Mouse (Mus musculus): ENCODE results near the gene St6gal1. TPM values are rescaled to one million over a fixed set of nuclear protein-coding genes. Genes with fewer than 3 reads are reported as not detected.

Gene St6gal1
- polyA plus RNA-seq, 1 experiment from 2014 or later, result 63.1 TPM

DNA sequence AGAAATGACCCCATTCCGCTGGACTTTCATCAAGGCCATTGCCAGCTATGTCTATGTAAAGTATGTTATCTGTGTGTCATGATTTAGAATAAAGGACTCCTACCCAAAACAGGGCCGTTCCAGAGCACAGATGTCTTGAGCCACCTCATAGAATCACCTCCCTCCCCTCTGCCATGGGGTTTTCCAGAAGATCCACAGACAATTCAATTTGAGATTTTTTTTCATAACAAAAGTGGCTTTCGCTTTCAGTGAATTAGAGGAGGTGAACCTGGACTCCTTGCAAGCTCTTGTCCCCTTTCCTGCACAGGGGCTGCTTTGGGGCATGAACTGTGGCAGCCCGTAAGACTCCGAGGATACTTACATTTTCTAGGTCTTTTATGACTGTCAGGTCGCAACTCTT is 70.2 kb downstream of the St6gal1 start:
- no peak for ATAC-seq
- CTCF ChIA-PET, result interaction anchor here (0.7 to 1.4 kb wide), 3 partner anchors 12 to 177 kb away, joined by 3 to 7 read pairs (median 3); no protein-coding TSS in a partner anchor
- TF ChIP-seq CTCF (IDR thresholded peaks at IDR 0.05), result no peak
- no peaks in the 10 kb centered on the region for H3K27me3 ChIP-seq
- in situ Hi-C loops (cut with MboI; ENCODE audit: low pct_unique_long_range_greater_than_20kb), result no loop called here
- POLR2A ChIA-PET, result interaction anchor here (0.7 to 1.7 kb wide), 2 partner anchors 12 to 13 kb away, joined by 3 to 5 read pairs; no protein-coding TSS in a partner anchor
- no peak for DNase-seq (ENCODE audit: low read depth, low spot score)

DNA sequence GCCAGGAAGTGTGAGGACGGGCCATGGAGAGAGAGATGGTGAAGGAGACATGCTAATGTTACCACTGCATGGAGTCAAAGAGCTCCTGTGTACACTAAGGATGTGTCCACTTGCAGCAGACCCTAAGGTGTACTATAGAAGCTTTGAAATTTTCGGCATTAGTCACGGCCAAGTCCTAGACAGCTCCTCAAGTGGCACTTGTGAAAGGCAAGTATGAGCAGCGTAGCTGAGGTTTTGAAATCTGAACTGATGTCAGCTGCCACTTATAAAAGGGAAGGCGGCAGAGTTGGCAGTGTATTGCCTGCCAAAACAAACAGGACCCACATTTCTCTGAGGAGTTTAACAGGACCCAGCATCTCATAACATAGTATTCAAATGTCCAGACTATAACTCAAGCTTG is 71.2 kb downstream of the St6gal1 start:
- DNase-seq (ENCODE audit: low read depth, low spot score), result no peak
- no peaks in the 10 kb centered on the region for H3K27me3 ChIP-seq
- in situ Hi-C loops (cut with MboI; ENCODE audit: low pct_unique_long_range_greater_than_20kb), result no loop called here
- no peak for TF ChIP-seq CTCF (IDR thresholded peaks at IDR 0.05)
- POLR2A ChIA-PET, result interaction anchor here (1.7 kb wide), 1 partner anchor 14 kb away, joined by 5 read pairs; no protein-coding TSS in a partner anchor
- CTCF ChIA-PET, result no interaction called here
- ATAC-seq, result no peak

DNA sequence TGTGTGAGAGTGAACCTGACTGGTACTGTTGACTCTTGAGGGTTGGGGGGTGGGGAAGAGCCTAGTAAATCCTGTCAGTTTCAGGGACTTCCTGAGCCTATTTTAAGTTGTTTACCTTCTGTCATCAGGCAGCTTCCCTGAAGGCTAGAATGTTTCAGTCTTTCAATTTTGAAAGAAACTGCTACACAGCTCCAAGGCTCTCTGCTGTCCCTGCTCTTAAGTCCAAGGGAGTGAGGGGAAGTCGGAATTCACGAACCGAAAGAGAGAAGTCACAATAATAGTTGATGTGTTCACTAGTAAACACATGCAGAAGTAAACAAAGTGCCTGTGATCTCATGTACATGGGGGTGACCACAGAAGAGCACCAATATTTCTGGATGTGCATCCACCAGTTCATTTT is 72.2 kb downstream of the St6gal1 start:
- no peak for DNase-seq (ENCODE audit: low read depth, low spot score)
- ChIA-PET CTCF (no interaction called here), POLR2A (no interaction called here)
- in situ Hi-C loops (cut with MboI; ENCODE audit: low pct_unique_long_range_greater_than_20kb), result no loop called here
- no peaks in the 10 kb centered on the region for H3K27me3 ChIP-seq
- TF ChIP-seq CTCF (IDR thresholded peaks at IDR 0.05), result no peak
- ATAC-seq, result no peak

DNA sequence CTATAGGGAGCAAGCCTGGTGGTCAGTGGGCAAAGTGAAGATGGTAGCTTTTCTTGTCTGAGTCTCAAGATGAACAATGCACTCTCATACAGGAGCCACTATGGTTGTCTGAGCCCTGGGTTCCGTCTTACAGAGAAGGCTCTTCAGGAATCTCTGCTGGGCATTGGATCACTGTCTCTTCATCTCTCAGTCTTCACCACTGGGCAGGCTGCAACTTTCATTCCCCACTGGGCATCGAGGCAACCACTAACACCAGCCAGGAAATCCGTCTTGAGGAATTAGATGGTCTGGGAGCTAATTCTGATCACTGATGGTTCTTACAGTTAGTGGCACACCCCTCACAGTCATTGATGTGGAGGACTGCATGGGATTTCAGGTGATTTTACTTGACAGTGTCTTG is 73.9 kb downstream of the St6gal1 start:
- POLR2A ChIA-PET, result interaction anchor here (1.1 kb wide), 1 partner anchor 10 kb away, joined by 3 read pairs; no protein-coding TSS in a partner anchor
- TF ChIP-seq CTCF (IDR thresholded peaks at IDR 0.05), result no peak
- DNase-seq (ENCODE audit: low read depth, low spot score) (no peak), ATAC-seq (no peak)
- CTCF ChIA-PET, result no interaction called here
- no peaks in the 10 kb centered on the region for H3K27me3 ChIP-seq
- in situ Hi-C loops (cut with MboI; ENCODE audit: low pct_unique_long_range_greater_than_20kb), result no loop called here

DNA sequence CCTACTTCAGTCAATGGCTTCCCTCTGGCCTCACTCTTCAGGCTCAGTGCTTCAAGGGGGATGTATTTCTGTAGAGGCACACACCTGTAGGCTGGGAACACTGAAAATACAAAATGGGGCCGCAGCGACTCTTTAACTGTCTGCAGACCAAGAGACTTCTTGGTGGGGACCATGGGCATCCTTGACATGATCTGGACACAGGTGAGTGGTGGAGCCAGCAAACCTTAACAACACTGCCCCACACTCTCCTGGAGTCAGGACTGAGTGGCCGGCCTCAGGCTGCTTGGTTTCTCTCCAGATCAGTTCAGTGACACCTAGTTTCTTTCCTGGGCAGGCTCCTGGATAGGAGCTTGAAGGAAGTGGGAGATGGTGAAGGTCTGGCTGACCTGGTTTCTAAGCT is 74.4 kb downstream of the St6gal1 start:
- no peak for ATAC-seq
- no peak for DNase-seq (ENCODE audit: low read depth, low spot score)
- CTCF ChIA-PET, result interaction anchor here (0.9 kb wide), 1 partner anchor 13 kb away, joined by 3 read pairs; no protein-coding TSS in a partner anchor
- in situ Hi-C loops (cut with MboI; ENCODE audit: low pct_unique_long_range_greater_than_20kb), result no loop called here
- H3K27me3 ChIP-seq, result no peaks in the 10 kb centered on the region
- TF ChIP-seq CTCF (IDR thresholded peaks at IDR 0.05), result no peak
- POLR2A ChIA-PET, result interaction anchor here (1.1 kb wide), 1 partner anchor 9 kb away, joined by 3 read pairs; no protein-coding TSS in a partner anchor

GRCm38 (mm10) chr16:23299904-23300740 is 75.6 kb downstream of the St6gal1 start:
- ChIA-PET CTCF (interaction anchor here (0.9 kb wide), 1 partner anchor 12 kb away, joined by 3 read pairs; no protein-coding TSS in a partner anchor), POLR2A (no interaction called here)
- in situ Hi-C loops (cut with MboI; ENCODE audit: low pct_unique_long_range_greater_than_20kb), result no loop called here
- ATAC-seq, result no peak
- DNase-seq (ENCODE audit: low read depth, low spot score), result no peak
- H3K27me3 ChIP-seq, result no peaks in the 10 kb centered on the region
- no peak for TF ChIP-seq CTCF (IDR thresholded peaks at IDR 0.05)

- no peak for TF ChIP-seq CTCF (IDR thresholded peaks at IDR 0.05)
- in situ Hi-C loops (cut with MboI; ENCODE audit: low pct_unique_long_range_greater_than_20kb), result no loop called here
- no peaks in the 10 kb centered on the region for H3K27me3 ChIP-seq
- ChIA-PET POLR2A (no interaction called here), CTCF (interaction anchor here (1.7 kb wide), 1 partner anchor 19 kb away, joined by 5 read pairs; no protein-coding TSS in a partner anchor)
- no peak for DNase-seq (ENCODE audit: low read depth, low spot score)
- ATAC-seq, result no peak
These were observed 77.2 kb downstream of the St6gal1 start for GRCm38 (mm10) chr16:23301762-23302161.

DNA sequence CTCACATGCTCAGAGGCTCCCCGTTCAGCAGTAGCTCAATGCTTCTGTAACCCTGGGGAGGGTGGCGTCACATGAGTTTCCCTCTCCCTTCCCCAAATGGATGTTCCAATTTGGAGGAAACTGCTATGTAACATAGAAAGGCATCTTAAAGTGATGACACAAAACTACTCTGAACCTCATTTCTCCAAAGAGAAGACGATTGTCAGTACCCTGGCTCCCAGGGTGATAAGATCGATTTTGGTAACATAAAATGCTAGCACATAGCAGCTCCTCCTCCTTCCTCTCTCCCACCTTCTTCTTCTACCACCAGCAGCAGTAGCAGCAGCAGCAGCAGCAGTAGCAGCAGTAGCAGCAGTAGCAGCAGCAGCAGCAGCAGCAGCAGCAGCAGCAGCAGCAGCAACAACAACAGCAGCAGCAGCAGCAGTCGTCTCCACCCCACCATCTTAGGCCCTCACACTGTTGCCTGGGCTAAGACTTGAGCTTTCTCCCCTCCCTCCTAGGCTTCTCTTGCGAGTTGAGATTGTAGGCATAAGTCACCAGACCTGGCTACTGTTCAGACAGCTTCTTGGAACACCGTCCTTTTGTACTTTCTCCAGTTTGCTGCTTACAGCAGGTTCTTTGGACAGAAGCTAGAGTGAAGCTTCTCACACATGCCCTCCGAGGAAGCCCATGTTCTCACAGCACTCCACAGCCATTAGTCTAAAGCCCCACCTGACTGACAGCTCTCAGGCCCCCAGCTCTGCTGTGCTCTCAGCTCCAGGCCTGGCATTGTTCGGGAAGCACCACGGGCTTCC is 81.5 kb downstream of the St6gal1 start:
- ATAC-seq (no peak), DNase-seq (ENCODE audit: low read depth, low spot score) (no peak)
- no peak for TF ChIP-seq CTCF (IDR thresholded peaks at IDR 0.05)
- in situ Hi-C loops (cut with MboI; ENCODE audit: low pct_unique_long_range_greater_than_20kb), result loop anchor here (5.0 kb wide), 2 partner anchors 64 to 154 kb away; no protein-coding TSS in a partner anchor
- ChIA-PET POLR2A (interaction anchor here (0.5 kb wide), 1 partner anchor 11 kb away, joined by 3 read pairs; no protein-coding TSS in a partner anchor), CTCF (interaction anchor here (1.8 kb wide), 1 partner anchor 12 kb away, joined by 7 read pairs; no protein-coding TSS in a partner anchor)
- no peaks in the 10 kb centered on the region for H3K27me3 ChIP-seq

DNA sequence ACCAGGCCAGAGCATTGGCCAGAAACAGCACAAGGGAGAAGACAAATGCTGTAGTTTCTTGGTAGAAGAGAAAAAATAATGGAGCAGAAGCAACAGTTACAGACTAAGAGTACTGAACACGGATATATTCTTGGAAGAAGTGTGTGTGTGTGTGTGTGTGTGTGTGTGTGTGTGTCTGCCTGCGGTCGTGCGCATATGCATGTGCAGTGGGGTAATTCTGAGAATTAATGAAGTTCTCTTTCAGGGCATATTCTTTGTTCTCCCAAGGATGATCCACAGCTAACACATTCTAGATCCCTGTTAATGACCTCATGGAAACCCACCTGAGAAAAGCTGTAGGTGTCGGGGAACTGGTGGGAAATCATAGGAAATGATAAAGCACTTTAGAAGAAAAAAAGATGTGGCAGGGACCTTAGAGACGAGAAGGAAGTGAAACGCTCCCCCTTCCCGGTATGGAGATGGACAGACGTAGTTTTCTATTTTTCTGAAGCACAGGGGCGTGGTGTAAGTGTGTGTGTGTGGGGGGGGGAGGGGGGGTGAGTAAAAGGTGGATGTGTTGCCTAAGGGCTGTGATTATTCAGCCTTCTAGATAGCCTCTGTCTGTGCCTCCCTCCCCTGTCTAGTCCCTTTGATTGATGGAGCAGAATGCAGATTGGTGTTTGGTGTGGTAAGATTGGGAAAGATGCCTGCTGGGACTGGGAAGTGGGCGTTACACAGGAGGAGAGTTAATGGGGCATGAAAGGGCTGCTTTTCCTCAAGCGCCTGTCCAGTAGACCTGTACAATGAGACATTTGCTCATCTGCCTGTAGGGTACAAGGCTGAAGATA is 82.8 kb downstream of the St6gal1 start:
- ChIA-PET POLR2A (interaction anchor here (1.4 kb wide), 1 partner anchor 9 kb away, joined by 3 read pairs; no protein-coding TSS in a partner anchor), CTCF (interaction anchor here (0.8 to 1.8 kb wide), 2 partner anchors 10 to 13 kb away, joined by 3 to 7 read pairs; no protein-coding TSS in a partner anchor)
- no peaks in the 10 kb centered on the region for H3K27me3 ChIP-seq
- ATAC-seq (peak; percentile 72), DNase-seq (ENCODE audit: low read depth, low spot score) (peak; percentile 89)
- TF ChIP-seq CTCF (IDR thresholded peaks at IDR 0.05), result no peak
- in situ Hi-C loops (cut with MboI; ENCODE audit: low pct_unique_long_range_greater_than_20kb), result loop anchor here (5.0 kb wide), 2 partner anchors 65 to 155 kb away; no protein-coding TSS in a partner anchor
